Mouse (Mus musculus) bone marrow macrophage, adult 2 months (primary cell): Measurements from ENCODE around the gene Rnf215.

Experiments used
- CTCF ChIP-seq: IDR thresholded peaks from 2 replicates; pipeline ENCODE4 v1.5.1; 2012; ENCODE audit warnings: low read depth, mild to moderate bottlenecking, low read length, moderate library complexity
- POLR2A ChIP-seq: IDR thresholded peaks from 2 replicates; pipeline ENCODE4 v1.6.1; 2012; ENCODE audit warnings: mild to moderate bottlenecking, low read depth, low read length, borderline replicate concordance

GRCm38 (mm10) chr11:4177716-4178115 lies 42.7 kb downstream of the Rnf215 start:
- TF ChIP-seq CTCF (no peak), POLR2A (no peak)
